8 mouse cellular contexts compared by ENCODE assay signal in genomic region chr14:75833546-75834250, GRCm38 (mm10). TPM values are rescaled to one million over a fixed set of nuclear protein-coding genes. Genes with fewer than 3 reads are reported as not detected.
DNase-seq lines count a peak whose midpoint lies in the region; ATAC-seq and TF ChIP-seq lines count a peak whose summit lies in the region.

No protein-coding gene starts in this region.

- intact Hi-C loops in left cerebral cortex, postnatal 25 days (cut with DNase I), result no loop called here

- H3K27ac ChIP-seq in heart, postnatal 0 days (ENCODE audit: low read depth), result peak overlapping the region; percentile 100
- H3K27ac ChIP-seq in macrophage, result peak overlapping the region; percentile 96

- H3K4me3 ChIP-seq in C2C12 (ENCODE audit: insufficient read depth, poor library complexity, severe bottlenecking) (peak overlapping the region; percentile 39), macrophage (ENCODE audit: inconsistent target) (peak overlapping the region; percentile 54)
- H3K4me3 ChIP-seq in heart, postnatal 0 days (ENCODE audit: low read depth, low read length), result peak overlapping the region; percentile 49

- no peaks in the 10 kb centered on the region for H3K27me3 ChIP-seq in C2C12 (ENCODE audit: control insufficient read depth, insufficient read depth, insufficient read length)
- no peaks in the 10 kb centered on the region for H3K27me3 ChIP-seq in heart, postnatal 0 days (ENCODE audit: control insufficient read depth, insufficient read depth, low read length)

- H3ac ChIP-seq in C2C12 (ENCODE audit: control insufficient read depth, insufficient read length, low read depth), result peak overlapping the region; percentile 64

- WGBS in heart, postnatal 0 days, result 10% methylated on average over 12 of the region's 12 CpGs
- WGBS in macrophage (ENCODE audit: missing documents), result 4% methylated on average over 8 of the region's 12 CpGs

- H3K36me3 ChIP-seq in C2C12 (ENCODE audit: control insufficient read depth, insufficient read depth) (no peaks in the 10 kb centered on the region), macrophage (ENCODE audit: inconsistent target) (no peaks in the 10 kb centered on the region)
- no peaks in the 10 kb centered on the region for H3K36me3 ChIP-seq in heart, postnatal 0 days (replicated peaks; ENCODE audit: control insufficient read depth, insufficient read depth, low read length)

- H3K9ac ChIP-seq in heart, postnatal 0 days (replicated peaks; ENCODE audit: low read depth, low read length), result peak overlapping the region; percentile 93

- DNase-seq in adrenal gland, postnatal 14 days, result peak; percentile 49
- DNase-seq in heart, postnatal 0 days (ENCODE audit: low spot score), result no peak
- peak; percentile 56 to 79 for DNase-seq in kidney, postnatal 25 days
- no peak for DNase-seq in left cerebral cortex, postnatal 25 days (ENCODE audit: low spot score in 2 of 2)
- no peak for DNase-seq in cerebellum, postnatal 14 days
- no peak for DNase-seq in cerebellum, adult 9-10 months

- peaks cover 6% of the 10 kb centered on the region for H3K79me3 ChIP-seq in C2C12 (ENCODE audit: low read depth)

- TF ChIP-seq EP300 in heart, postnatal 0 days (IDR thresholded peaks at IDR 0.05; ENCODE audit: low read depth), result no peak; the same call in 1 of the 2 replicates

- H3K4me2 ChIP-seq in heart, postnatal 0 days (ENCODE audit: low read depth, low read length), result peak overlapping the region; percentile 93

- no peak for TF ChIP-seq CTCF in C2C12 (IDR thresholded peaks at IDR 0.05; ENCODE audit: control insufficient read depth, insufficient read depth, insufficient read length)
- 0 out of 2 replicates have a peak, but pooled peaks have one; percentile 4 for TF ChIP-seq CTCF in heart, postnatal 0 days (IDR thresholded peaks at IDR 0.05; ENCODE audit: low read depth)

- H3K4me1 ChIP-seq in heart, postnatal 0 days (ENCODE audit: control insufficient read depth, insufficient read depth), result peaks cover 44% of the 10 kb centered on the region

- H3K79me2 ChIP-seq in C2C12 (ENCODE audit: control insufficient read depth, insufficient read depth), result peaks cover 27% of the 10 kb centered on the region
- no peaks in the 10 kb centered on the region for H3K79me2 ChIP-seq in macrophage (ENCODE audit: inconsistent target)

- H3K9me3 ChIP-seq in heart, postnatal 0 days (replicated peaks; ENCODE audit: control insufficient read depth, low read length), result no peaks in the 10 kb centered on the region

- peak; percentile 24 for ATAC-seq in heart, postnatal 0 days (ENCODE audit: insufficient read depth, low read depth)

TF ChIP-seq in C2C12, 6 proteins besides CTCF, POLR2A, EP300 and RAD21:
- TF ChIP-seq MYOG (IDR thresholded peaks at IDR 0.05; ENCODE audit: control insufficient read depth, extremely low read depth, insufficient read length) (no peak), USF1 (IDR thresholded peaks at IDR 0.05; ENCODE audit: low read depth) (no peak), CEBPB (IDR thresholded peaks at IDR 0.05; ENCODE audit: low read depth) (no peak), FOSL1 (IDR thresholded peaks at IDR 0.05; ENCODE audit: insufficient read depth, low read length, poor library complexity, severe bottlenecking) (no peak), MYOD1 (IDR thresholded peaks at IDR 0.05; ENCODE audit: control insufficient read depth, insufficient read length, low read depth) (no peak), MAX (IDR thresholded peaks at IDR 0.05) (no peak)
TF ChIP-seq in C2C12: peak in this region for 0.

RNA-seq across cellular contexts. Expression of gene Tpt1, which starts 11.2 kb away (rescaled TPM):
- polyA plus RNA-seq in C2C12 (2012; fragmentation: generic; extraction: Trizol), result 5,697 TPM
- 2,745 and 3,054 TPM in 2 replicates for total RNA-seq in adrenal gland, postnatal 14 days (2021)
- 746 and 806 TPM in 2 replicates for total RNA-seq in heart, postnatal 0 days (2014; rRNA removed; ENCODE audit: low replicate concordance)
- polyA plus RNA-seq in heart, postnatal 0 days (2015; fragmentation: Nextera tagmentation; extraction: Ambion mirVana), result 1,059 and 1,111 TPM in 2 replicates
- total RNA-seq in macrophage (2018; cell fraction: chromatin; rRNA removed), result 100 to 1,000 TPM in 25 of 26 experiments, 10 to 100 TPM in 1; 99.5 to 452 (median 174) TPM
- 1,000 to 10,000 TPM; 1,477 to 5,481 (median 3,449) TPM for total RNA-seq in macrophage (2018; cell fraction: cytosol; rRNA removed)
- total RNA-seq in macrophage (2018; cell fraction: nucleus; rRNA removed), result 100 to 1,000 TPM; 301 to 898 (median 554) TPM
- 3,757 to 4,485 TPM (median 4,124 TPM) in 3 replicates for polyA plus RNA-seq in macrophage (2018)
- total RNA-seq in left cerebral cortex, postnatal 25 days (2021), result 1,000 to 10,000 TPM; 1,037 to 1,046 TPM

RNA-seq across cellular contexts. Expression of gene Slc25a30, which starts 46.9 kb away (rescaled TPM):
- 15.9 TPM for polyA plus RNA-seq in C2C12 (2012; fragmentation: generic; extraction: Trizol)
- total RNA-seq in adrenal gland, postnatal 14 days (2021), result 71.2 and 102 TPM in 2 replicates
- 39.0 and 39.2 TPM in 2 replicates for total RNA-seq in heart, postnatal 0 days (2014; rRNA removed; ENCODE audit: low replicate concordance)
- polyA plus RNA-seq in heart, postnatal 0 days (2015; fragmentation: Nextera tagmentation; extraction: Ambion mirVana), result 6.2 and 6.3 TPM in 2 replicates
- total RNA-seq in macrophage (2018; cell fraction: chromatin; rRNA removed), result 10 to 100 TPM in 23 of 26 experiments, 1 to 10 TPM in 3; 6.5 to 37.6 (median 19.2) TPM
- 10 to 100 TPM; 15.4 to 30.0 (median 23.9) TPM for total RNA-seq in macrophage (2018; cell fraction: cytosol; rRNA removed)
- 10 to 100 TPM in 25 of 26 experiments, 1 to 10 TPM in 1; 9.7 to 37.7 (median 17.6) TPM for total RNA-seq in macrophage (2018; cell fraction: nucleus; rRNA removed)
- polyA plus RNA-seq in macrophage (2018), result 14.1 to 23.1 TPM (median 23.0 TPM) in 3 replicates
- total RNA-seq in left cerebral cortex, postnatal 25 days (2021), result 10 to 100 TPM in 1 of 2 experiments, 1 to 10 TPM in 1; 9.3 to 12.7 TPM

Comparison
In these comparisons a context has a peak if more than half of its experiments do, and no peak if none do; other contexts are left out.
1. DNase-seq: peak in adrenal gland, postnatal 14 days (single experiment) and kidney, postnatal 25 days (2 of 2); none in heart, postnatal 0 days (single experiment), left cerebral cortex, postnatal 25 days (0 of 2), cerebellum, postnatal 14 days (0 of 2) and cerebellum, adult 9-10 months (single experiment).
2. Peak in every context shown above with its lines, with median percentiles within 50 percentile points of each other: H3K4me3 ChIP-seq.